Mouse (Mus musculus) embryonic facial prominence, embryonic 12.5 days (tissue): ENCODE data around the gene Eef1akmt2. TPM values are rescaled to one million over a fixed set of nuclear protein-coding genes. Genes with fewer than 3 reads are reported as not detected.
A peak's percentile ranks its signal among the peaks of the same experiment; 100 is the strongest.

Experiments used
- ATAC-seq: fragments of 200-750 bp; cut with Nextera tagmentation; 2 replicates; pipeline ENCODE4 v1.8.0; 2017; ENCODE audit not compliant: insufficient number of reproducible peaks, insufficient read depth, low FRiP score, low TSS enrichment
- H3K27ac ChIP-seq: fragments of 300-500 bp; sonication (generic); 2 replicates; pipeline ENCODE4 v1.5.1; 2016; ENCODE audit warnings: mild to moderate bottlenecking
- H3K27me3 ChIP-seq: fragments of 300-500 bp; sonication (generic); 2 replicates; pipeline ENCODE4 v1.6.1; 2016; ENCODE audit warnings: mild to moderate bottlenecking, moderate library complexity
- H3K36me3 ChIP-seq: fragments of 300-500 bp; sonication (generic); 2 replicates; pipeline ENCODE4 v1.6.1; 2016; ENCODE audit warnings: mild to moderate bottlenecking
- H3K4me1 ChIP-seq: fragments of 300-500 bp; sonication (generic); 2 replicates; pipeline ENCODE4 v1.6.1; 2016
- H3K4me2 ChIP-seq: fragments of 300-500 bp; sonication (generic); replicated peaks from 2 replicates; pipeline ENCODE4 v1.6.1; 2016; ENCODE audit warnings: mild to moderate bottlenecking, moderate library complexity
- H3K4me3 ChIP-seq: fragments of 300-500 bp; sonication (generic); 2 replicates; pipeline ENCODE4 v1.5.1; 2016; ENCODE audit warnings: mild to moderate bottlenecking
- H3K9ac ChIP-seq: fragments of 300-500 bp; sonication (generic); 2 replicates; pipeline ENCODE4 v1.6.1; 2016; ENCODE audit warnings: mild to moderate bottlenecking, moderate library complexity
- H3K9me3 ChIP-seq: fragments of 300-500 bp; sonication (generic); 2 replicates; pipeline ENCODE4 v1.6.1; 2016; ENCODE audit warnings: mild to moderate bottlenecking, moderate library complexity
- WGBS: fragments of 180-500 bp; shearing (Covaris S2); methylation state at CpG from one replicate; pipeline ENCODE4 v1.1.7; 2016; 5-methylcytosine and 5-hydroxymethylcytosine counted together
- polyA plus RNA-seq: library from polyadenylated mRNA; unstranded; fragments of >200 nt; fragmentation: Nextera tagmentation; extraction: Ambion mirVana; gene quantifications from 2 replicates; pipeline ENCODE4 v1.2.1, GENCODE M21; 2016

The Eef1akmt2 gene
- polyA plus RNA-seq, 1 experiment from 2014 or later = 79.1 TPM

DNA sequence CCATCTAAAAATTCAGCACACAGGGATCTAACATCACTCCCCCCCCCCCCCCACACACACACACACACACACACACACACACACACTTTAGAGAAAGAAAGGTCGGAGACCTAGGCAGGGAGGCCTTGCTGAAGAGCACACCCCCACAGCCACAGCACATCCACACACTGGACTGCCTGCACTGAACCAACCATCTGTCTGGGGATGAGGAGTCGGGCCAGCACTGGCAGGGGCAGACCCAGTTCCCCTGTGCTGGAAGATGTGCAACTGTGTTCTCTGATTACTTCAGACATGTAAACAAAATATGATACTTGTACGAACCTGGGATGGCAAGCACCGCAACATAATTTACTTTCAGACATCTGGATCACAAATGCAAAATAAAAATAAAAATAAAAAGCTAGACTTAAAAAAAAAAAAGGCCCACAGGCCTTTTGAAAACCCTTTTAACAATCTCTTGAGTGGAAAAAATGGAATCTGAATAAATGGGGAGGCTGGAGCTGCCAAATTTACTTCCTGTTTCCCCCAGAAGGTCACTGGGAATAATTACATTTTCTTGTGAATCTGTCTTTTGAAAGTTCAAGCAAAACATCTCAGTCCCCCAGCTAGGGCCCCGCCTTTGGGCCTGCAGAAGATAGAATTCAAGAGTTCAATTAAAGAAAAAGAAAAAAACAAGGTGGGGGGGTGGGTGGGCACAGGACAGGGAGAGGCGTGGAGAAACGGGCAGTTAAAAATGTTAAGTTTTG is 44.2 kb downstream of the Eef1akmt2 start:
- H3K9ac ChIP-seq = 0 out of 2 replicates have a peak overlapping the region, but pooled peaks have one; percentile 34
- no peaks in the 10 kb centered on the region for H3K27me3 ChIP-seq
- H3K4me2 ChIP-seq = peak overlapping the region; percentile 44; the same call in 1 of the 2 replicates
- H3K4me1 ChIP-seq = peaks cover 67% of the 10 kb centered on the region
- 19% methylated on average over 7 of the region's 7 CpGs for WGBS
- H3K4me3 ChIP-seq = no peak overlapping the region
- no peaks in the 10 kb centered on the region for H3K36me3 ChIP-seq
- no peak for ATAC-seq
- H3K9me3 ChIP-seq = no peaks in the 10 kb centered on the region
- H3K27ac ChIP-seq = peak overlapping the region; percentile 91

DNA sequence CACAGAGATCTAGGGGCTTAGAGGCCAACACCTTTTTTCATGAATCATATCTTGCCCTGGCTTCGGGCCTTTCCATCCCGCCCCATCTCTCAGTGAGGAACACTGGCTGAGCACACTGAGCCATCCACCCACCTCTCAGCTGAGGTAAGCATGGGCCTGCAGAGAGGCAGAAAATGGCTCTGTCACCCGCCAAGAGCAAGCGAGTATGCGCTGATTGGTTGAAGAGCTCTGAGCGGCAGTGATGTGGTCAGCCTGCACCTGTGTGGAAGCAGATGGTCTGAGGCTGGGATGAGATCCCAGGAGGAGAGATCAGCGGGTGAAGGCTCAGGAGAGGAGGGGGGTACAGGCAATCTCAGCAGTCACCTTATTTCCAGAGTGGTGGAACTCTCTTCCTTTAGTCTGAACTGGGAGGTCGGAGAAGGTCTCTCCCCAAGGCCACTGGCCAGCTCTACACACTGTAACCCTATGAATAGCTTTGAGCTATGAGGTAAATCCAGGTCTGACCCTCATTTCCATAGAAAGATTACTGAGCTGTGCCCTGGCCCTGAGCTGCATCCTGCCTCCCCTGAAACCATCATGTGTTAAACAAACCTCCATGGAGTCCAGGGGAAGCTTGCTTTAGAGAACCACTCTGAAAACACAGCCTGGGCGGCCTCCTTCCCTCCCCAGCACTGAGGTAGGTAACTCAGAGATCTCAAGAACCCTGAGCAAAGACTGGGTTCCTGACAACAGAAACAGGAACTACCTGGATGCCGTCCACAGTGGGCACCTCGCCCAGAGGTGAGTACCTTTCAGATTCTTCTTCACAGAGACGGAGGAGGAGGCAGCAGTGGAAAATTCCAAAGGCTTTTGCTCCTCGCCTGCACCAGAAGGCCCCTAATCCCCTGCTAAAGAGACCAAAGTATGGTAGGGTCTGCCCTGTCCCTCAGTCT is 45.3 kb downstream of the Eef1akmt2 start:
- peaks cover 66% of the 10 kb centered on the region for H3K4me1 ChIP-seq
- no peaks in the 10 kb centered on the region for H3K36me3 ChIP-seq
- no peaks in the 10 kb centered on the region for H3K27me3 ChIP-seq
- H3K9me3 ChIP-seq = no peaks in the 10 kb centered on the region
- no peak overlapping the region for H3K4me3 ChIP-seq
- H3K9ac ChIP-seq = no peak overlapping the region
- H3K27ac ChIP-seq = peak overlapping the region; percentile 91
- 64% methylated on average over 13 of the region's 13 CpGs for WGBS
- no peak overlapping the region for H3K4me2 ChIP-seq
- no peak for ATAC-seq

DNA sequence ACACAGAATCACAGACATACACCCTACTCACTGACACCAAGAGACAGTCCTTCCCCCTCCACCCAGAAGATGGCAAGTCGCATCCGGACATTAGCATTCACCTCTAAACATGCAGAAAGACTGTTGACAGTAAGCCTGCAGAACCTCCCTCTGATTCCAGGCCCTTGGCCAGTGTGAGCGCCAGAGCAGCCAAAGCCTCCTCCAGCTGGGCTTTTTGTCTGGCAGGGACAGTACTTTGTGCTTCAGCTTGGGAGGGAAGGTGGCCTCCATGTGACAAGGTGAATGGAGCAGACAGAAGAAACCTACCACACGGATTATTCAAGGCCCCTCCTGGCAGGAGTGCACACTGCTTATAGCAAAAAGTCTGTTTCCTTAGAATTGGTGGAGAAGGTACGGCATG is 46.2 kb downstream of the Eef1akmt2 start:
- Histone ChIP-seq H3K9ac (no peak overlapping the region), H3K36me3 (no peaks in the 10 kb centered on the region), H3K4me3 (no peak overlapping the region), H3K4me1 (peaks cover 57% of the 10 kb centered on the region), H3K4me2 (no peak overlapping the region), H3K9me3 (no peaks in the 10 kb centered on the region), H3K27me3 (no peaks in the 10 kb centered on the region), H3K27ac (no peak overlapping the region)
- ATAC-seq = no peak
- 70% methylated on average over 5 of the region's 5 CpGs for WGBS

DNA sequence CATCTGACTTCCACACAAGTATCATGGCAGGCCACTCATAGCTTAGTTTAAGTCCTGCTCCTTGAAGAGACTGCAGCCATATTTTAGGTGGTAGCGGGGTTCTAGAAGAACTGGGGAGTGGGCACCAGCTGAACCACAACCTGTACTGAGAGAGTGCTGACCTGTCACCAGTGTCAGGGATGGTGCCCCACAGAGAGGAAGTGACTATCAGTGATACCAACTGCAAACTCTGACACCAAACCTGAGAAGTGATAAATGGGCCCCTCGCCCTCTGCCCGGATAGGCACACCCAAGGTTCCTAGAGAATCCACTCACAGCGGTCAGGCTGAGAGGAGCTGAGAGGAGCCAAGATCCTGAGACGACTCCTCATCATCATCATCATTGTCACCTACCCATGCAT is 47.5 kb downstream of the Eef1akmt2 start:
- no peak for ATAC-seq
- Histone ChIP-seq H3K27ac (no peak overlapping the region), H3K4me2 (no peak overlapping the region), H3K9me3 (no peaks in the 10 kb centered on the region), H3K4me1 (peaks cover 44% of the 10 kb centered on the region), H3K36me3 (no peaks in the 10 kb centered on the region), H3K4me3 (no peak overlapping the region), H3K27me3 (no peaks in the 10 kb centered on the region), H3K9ac (no peak overlapping the region)
- 92% methylated on average over 5 of the region's 5 CpGs for WGBS

DNA sequence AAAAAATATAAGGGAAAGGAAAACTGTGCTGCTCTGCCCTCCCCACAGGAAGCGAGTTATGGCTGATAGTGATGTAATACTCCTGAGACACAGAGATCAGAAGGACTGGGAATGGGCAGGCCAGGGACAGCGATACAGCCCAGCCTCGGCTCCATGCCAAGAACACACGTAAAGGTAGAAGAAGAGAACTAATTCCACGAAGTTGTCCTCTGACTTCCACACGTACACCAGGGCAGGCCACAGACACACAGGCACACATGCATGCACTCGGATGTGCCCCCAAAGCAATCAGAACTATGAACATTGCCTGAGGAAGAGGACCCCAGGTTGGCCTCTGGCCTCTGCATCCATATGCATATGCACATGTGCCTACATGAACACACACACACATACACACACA is 48.0 kb downstream of the Eef1akmt2 start:
- H3K27me3 ChIP-seq = no peaks in the 10 kb centered on the region
- peaks cover 39% of the 10 kb centered on the region for H3K4me1 ChIP-seq
- no peaks in the 10 kb centered on the region for H3K36me3 ChIP-seq
- no peak for ATAC-seq
- no peak overlapping the region for H3K27ac ChIP-seq
- WGBS = 75% methylated on average over 7 of the region's 7 CpGs
- no peak overlapping the region for H3K4me3 ChIP-seq
- H3K9ac ChIP-seq = no peak overlapping the region
- H3K4me2 ChIP-seq = no peak overlapping the region
- no peaks in the 10 kb centered on the region for H3K9me3 ChIP-seq

DNA sequence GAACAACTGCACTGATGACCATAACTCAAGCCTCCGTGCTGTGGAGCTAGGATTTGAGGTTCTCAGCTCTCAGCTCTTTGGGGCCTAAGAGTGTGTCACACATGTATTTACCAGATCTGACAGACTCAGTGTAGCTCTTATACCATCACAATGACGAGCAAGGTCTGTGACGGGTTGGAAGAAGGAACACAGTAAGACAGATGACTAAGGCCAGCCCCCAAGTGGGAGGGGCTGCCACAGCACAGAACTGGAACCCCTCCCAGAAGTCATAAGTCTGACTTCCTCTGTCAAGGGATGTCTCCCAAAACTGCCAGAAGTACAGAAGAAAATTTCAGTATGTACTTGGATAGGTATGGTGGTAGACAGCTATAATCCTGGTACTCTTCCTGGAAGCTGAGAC is 48.5 kb downstream of the Eef1akmt2 start:
- ATAC-seq = no peak
- Histone ChIP-seq H3K9me3 (no peaks in the 10 kb centered on the region), H3K27me3 (no peaks in the 10 kb centered on the region), H3K36me3 (no peaks in the 10 kb centered on the region), H3K4me2 (no peak overlapping the region), H3K4me1 (peaks cover 34% of the 10 kb centered on the region), H3K27ac (no peak overlapping the region), H3K9ac (no peak overlapping the region), H3K4me3 (no peak overlapping the region)
- 77% methylated on average over 3 of the region's 3 CpGs for WGBS

DNA sequence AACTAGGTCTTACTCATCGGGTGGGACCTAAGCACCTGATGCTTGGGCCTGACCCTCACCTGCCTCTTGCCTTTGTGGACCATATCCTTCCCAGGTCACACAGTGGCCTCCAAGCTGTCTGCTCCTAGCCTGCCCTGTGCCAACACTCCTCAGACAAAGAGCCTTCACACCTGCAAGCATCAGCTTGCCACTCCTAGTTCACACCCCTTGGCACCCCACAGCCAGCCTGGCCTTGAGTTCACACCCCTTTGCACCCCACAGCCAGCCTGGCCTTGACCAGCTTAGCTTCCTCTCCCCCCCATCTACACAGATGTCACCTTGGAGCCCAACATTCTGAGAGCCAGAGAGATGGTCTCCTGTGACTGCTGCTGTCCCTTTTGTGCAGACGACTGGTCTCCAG is 49.1 kb downstream of the Eef1akmt2 start:
- H3K9me3 ChIP-seq = no peaks in the 10 kb centered on the region
- WGBS = 80% methylated on average over 2 of the region's 2 CpGs
- no peak overlapping the region for H3K9ac ChIP-seq
- no peak overlapping the region for H3K27ac ChIP-seq
- no peak overlapping the region for H3K4me3 ChIP-seq
- H3K36me3 ChIP-seq = 0 out of 2 replicates have a peak, but pooled peaks cover 4% of the 10 kb centered on the region
- H3K4me2 ChIP-seq = no peak overlapping the region
- H3K27me3 ChIP-seq = no peaks in the 10 kb centered on the region
- H3K4me1 ChIP-seq = peaks cover 27% of the 10 kb centered on the region
- no peak for ATAC-seq

DNA sequence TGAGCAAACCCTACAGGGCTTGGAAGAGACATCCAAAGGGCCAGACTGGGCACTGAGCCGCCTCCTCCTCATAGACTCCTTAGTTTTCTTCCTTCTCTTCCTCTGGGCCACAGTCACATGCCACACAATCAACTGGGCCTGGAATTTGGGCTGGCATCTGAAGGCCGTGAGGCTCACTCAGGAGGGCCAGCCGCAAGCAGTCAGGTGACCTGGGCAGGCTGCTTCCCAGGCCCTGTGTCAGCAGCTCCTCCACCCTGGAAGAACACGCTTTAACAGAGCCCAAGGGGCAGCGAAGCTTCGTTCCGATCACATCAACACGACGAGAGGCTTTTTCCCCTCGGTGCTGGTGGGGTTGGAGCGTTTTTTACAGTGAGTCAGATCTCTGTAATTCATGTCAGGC is 49.8 kb downstream of the Eef1akmt2 start:
- WGBS = 84% methylated on average over 11 of the region's 11 CpGs
- peaks cover 21% of the 10 kb centered on the region for H3K4me1 ChIP-seq
- H3K9ac ChIP-seq = no peak overlapping the region
- no peak overlapping the region for H3K4me3 ChIP-seq
- ATAC-seq = no peak
- H3K27ac ChIP-seq = no peak overlapping the region
- no peak overlapping the region for H3K4me2 ChIP-seq
- 0 out of 2 replicates have a peak, but pooled peaks cover 4% of the 10 kb centered on the region for H3K36me3 ChIP-seq
- no peaks in the 10 kb centered on the region for H3K9me3 ChIP-seq
- H3K27me3 ChIP-seq = no peaks in the 10 kb centered on the region

DNA sequence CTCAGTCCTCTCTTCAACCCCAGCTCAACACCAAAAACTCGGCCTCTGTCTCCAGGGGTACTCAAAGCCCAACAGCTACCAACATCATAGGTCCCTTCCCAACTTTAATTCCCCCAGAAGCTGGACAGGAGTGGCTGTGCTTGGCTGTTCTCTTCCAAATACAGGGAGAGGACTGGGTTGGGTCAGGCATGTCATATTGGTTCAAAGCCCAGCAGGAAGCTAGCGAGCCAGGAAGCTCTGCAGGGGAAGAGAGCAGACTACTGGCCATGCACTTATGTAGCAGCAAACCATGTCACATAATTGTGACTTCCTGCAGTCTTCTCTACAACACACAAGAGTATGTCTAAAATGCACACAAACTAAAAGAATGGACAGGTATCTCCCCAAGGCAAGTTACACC is 50.4 kb downstream of the Eef1akmt2 start:
- no peak for ATAC-seq
- no peaks in the 10 kb centered on the region for H3K27me3 ChIP-seq
- H3K9me3 ChIP-seq = no peaks in the 10 kb centered on the region
- no peak overlapping the region for H3K4me2 ChIP-seq
- H3K27ac ChIP-seq = no peak overlapping the region
- 0 out of 2 replicates have a peak, but pooled peaks cover 4% of the 10 kb centered on the region for H3K36me3 ChIP-seq
- no peak overlapping the region for H3K9ac ChIP-seq
- no peak overlapping the region for H3K4me3 ChIP-seq
- H3K4me1 ChIP-seq = peaks cover 15% of the 10 kb centered on the region
- 80% methylated on average over 2 of the region's 2 CpGs for WGBS

DNA sequence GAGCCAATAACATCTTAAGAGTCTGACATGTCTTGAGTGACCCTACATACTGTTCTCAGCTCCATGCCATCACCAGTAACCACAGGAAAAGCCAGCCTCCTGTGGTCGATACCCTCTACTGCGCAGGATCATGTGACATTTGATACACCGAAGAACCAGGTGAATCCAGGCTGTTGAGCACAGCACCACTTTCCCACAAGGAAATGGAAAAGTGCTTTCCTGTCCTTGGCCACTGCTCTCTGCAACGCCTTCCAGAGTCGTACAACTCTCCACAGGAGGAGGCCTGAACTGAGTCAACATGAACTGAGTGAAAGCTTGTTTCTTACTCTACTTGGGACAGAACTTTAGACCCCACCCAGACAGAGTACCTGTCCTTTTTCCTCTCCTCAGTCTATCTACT is 51.0 kb downstream of the Eef1akmt2 start:
- H3K36me3 ChIP-seq = 0 out of 2 replicates have a peak, but pooled peaks cover 4% of the 10 kb centered on the region
- ATAC-seq = no peak
- no peak overlapping the region for H3K27ac ChIP-seq
- H3K27me3 ChIP-seq = no peaks in the 10 kb centered on the region
- WGBS = 79% methylated on average over 5 of the region's 5 CpGs
- no peak overlapping the region for H3K4me3 ChIP-seq
- peaks cover 9% of the 10 kb centered on the region for H3K4me1 ChIP-seq
- H3K9me3 ChIP-seq = no peaks in the 10 kb centered on the region
- no peak overlapping the region for H3K4me2 ChIP-seq
- no peak overlapping the region for H3K9ac ChIP-seq

DNA sequence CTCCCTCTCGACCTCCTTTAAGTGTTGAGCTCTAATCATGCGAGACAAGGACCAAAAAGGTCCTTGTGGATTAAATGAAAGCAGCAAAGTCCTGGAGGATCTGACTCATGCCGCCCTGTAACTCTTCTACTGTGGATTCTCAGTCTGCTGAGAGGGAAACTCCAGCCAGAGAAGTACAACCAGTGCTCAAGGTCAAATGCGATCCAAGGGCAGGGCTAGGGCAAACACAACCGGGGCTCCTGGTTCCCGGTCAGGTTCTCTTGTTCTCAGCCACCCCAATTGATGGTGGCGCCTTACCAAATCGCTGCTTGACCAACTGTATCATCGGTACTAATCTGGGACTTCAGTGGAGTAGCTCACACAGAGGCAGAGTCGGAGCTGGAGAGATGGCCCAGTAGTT is 51.6 kb downstream of the Eef1akmt2 start:
- H3K27ac ChIP-seq = no peak overlapping the region
- H3K36me3 ChIP-seq = 0 out of 2 replicates have a peak, but pooled peaks cover 4% of the 10 kb centered on the region
- H3K9me3 ChIP-seq = no peaks in the 10 kb centered on the region
- no peak overlapping the region for H3K4me3 ChIP-seq
- no peak for ATAC-seq
- H3K9ac ChIP-seq = no peak overlapping the region
- H3K4me1 ChIP-seq = peaks cover 3% of the 10 kb centered on the region; the same call in 1 of the 2 replicates
- WGBS = 85% methylated on average over 10 of the region's 10 CpGs
- H3K27me3 ChIP-seq = no peaks in the 10 kb centered on the region
- no peak overlapping the region for H3K4me2 ChIP-seq
